Mouse (Mus musculus) midbrain, postnatal 0 days (tissue): ENCODE measurements at regions not wholly inside any gene's neighbourhood (a gene's known extent, or its start where the extent isn't known, plus 50 kb on each side); places are given as distances from the start of the nearest gene placed in this dataset.

ENCODE experiments used
- ATAC-seq: fragments of 200-750 bp; cut with Nextera tagmentation; 2 replicates; pipeline ENCODE4 v1.8.0; 2017; ENCODE audit warnings: moderate number of reproducible peaks, mild to moderate bottlenecking, moderate TSS enrichment, moderate library complexity; ENCODE audit not compliant: low FRiP score
- DNase-seq: peaks from one replicate; pipeline ENCODE4 v3.0.0-alpha.2; 2015; ENCODE audit warnings: low spot score
- H3K27ac ChIP-seq: fragments of 300-500 bp; sonication (generic); 2 replicates; pipeline ENCODE4 v1.5.1; 2014; ENCODE audit warnings: low read depth, mild to moderate bottlenecking, low read length, mixed read lengths
- H3K27me3 ChIP-seq: fragments of 300-500 bp; sonication (generic); 2 replicates; pipeline ENCODE4 v1.6.1; 2014; ENCODE audit warnings: low read length, control low read depth, mixed read lengths; ENCODE audit not compliant: insufficient read depth
- H3K36me3 ChIP-seq: fragments of 300-500 bp; sonication (generic); 2 replicates; pipeline ENCODE4 v1.6.1; 2014; ENCODE audit warnings: low read length, control low read depth, mixed read lengths; ENCODE audit not compliant: insufficient read depth
- H3K4me1 ChIP-seq: fragments of 300-500 bp; sonication (generic); 2 replicates; pipeline ENCODE4 v1.6.1; 2014; ENCODE audit warnings: mild to moderate bottlenecking, control low read depth, antibody characterized with exemption, low read length, mixed read lengths; ENCODE audit not compliant: insufficient read depth
- H3K4me2 ChIP-seq: fragments of 300-500 bp; sonication (generic); 2 replicates; pipeline ENCODE4 v1.6.1; 2014; ENCODE audit warnings: low read depth, mild to moderate bottlenecking, low read length, mixed read lengths; ENCODE audit not compliant: poor library complexity, severe bottlenecking
- H3K4me3 ChIP-seq: fragments of 300-500 bp; sonication (generic); 2 replicates; pipeline ENCODE4 v1.5.1; 2014; ENCODE audit warnings: low read depth, mild to moderate bottlenecking, low read length, moderate library complexity
- H3K9ac ChIP-seq: fragments of 300-500 bp; sonication (generic); replicated peaks from 2 replicates; pipeline ENCODE4 v1.6.1; 2014; ENCODE audit warnings: mild to moderate bottlenecking, low read length, moderate library complexity, mixed read lengths; ENCODE audit not compliant: poor library complexity, severe bottlenecking
- H3K9me3 ChIP-seq: fragments of 300-500 bp; sonication (generic); 2 replicates; pipeline ENCODE4 v1.6.1; 2016; ENCODE audit warnings: low read length, control low read depth
- CTCF ChIP-seq: IDR thresholded peaks from 2 replicates; pipeline ENCODE4 v1.5.1; 2016; ENCODE audit warnings: antibody characterized with exemption, mild to moderate bottlenecking
- WGBS: fragments of 180-500 bp; shearing (Covaris S2); extraction: QIAGEN DNeasy Blood & Tissue Kit; methylation state at CpG from one replicate; pipeline ENCODE4 v1.1.7; 2014; 5-methylcytosine and 5-hydroxymethylcytosine counted together

DNA sequence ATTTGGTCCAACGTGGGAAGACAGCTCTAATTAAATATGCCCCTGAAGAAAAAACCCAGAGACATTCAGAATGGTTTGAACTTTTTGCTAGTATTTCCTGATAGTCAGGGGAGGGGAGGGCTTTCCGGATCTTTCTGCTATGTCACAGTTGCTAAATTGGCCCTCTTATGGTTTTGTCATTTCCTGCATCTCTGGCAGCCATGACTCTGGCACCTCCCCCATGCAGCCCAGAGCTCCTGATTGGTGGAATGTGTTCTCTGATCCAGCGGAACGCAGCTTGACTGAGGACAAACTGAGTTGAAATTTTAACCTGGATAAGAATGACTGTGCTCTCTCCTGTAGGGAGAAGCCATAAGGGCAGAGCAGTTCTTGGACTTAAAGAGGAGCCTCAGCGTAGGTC is 150.4 kb upstream of the Emcn start:
- ATAC-seq (no peak), DNase-seq (no peak)
- Histone ChIP-seq H3K4me2 (no peak overlapping the region), H3K36me3 (no peaks in the 10 kb centered on the region), H3K27ac (no peak overlapping the region), H3K9me3 (no peaks in the 10 kb centered on the region), H3K4me3 (no peak overlapping the region), H3K9ac (no peak overlapping the region), H3K4me1 (no peaks in the 10 kb centered on the region), H3K27me3 (no peaks in the 10 kb centered on the region)
- 86% methylated on average over 5 of the region's 5 CpGs for WGBS
- TF ChIP-seq CTCF = no peak

DNA sequence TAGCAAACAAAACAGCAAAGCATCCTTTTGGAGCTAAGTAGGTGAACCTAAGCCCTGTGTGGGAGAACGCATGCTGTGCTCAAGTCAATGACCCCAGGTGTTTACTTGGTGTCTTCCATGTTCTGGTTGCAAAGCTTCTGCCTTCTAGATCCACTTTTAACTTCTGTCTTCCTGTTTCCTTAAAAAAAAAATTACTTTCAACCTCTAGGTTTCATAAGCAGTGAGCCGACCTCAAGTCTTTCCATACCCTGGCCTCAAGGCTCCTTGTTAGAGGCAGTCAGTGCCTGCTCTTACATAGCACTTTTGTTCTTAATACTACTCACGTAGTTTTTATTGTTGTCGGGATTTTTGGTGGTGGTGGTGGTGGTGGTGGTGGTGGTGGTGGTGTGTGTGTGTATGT is 149.9 kb upstream of the Emcn start:
- no peak overlapping the region for H3K9ac ChIP-seq
- H3K9me3 ChIP-seq = no peaks in the 10 kb centered on the region
- H3K4me1 ChIP-seq = no peaks in the 10 kb centered on the region
- no peak for TF ChIP-seq CTCF
- no peak overlapping the region for H3K4me2 ChIP-seq
- H3K27ac ChIP-seq = no peak overlapping the region
- no peaks in the 10 kb centered on the region for H3K27me3 ChIP-seq
- no peak overlapping the region for H3K4me3 ChIP-seq
- ATAC-seq (no peak), DNase-seq (no peak)
- no peaks in the 10 kb centered on the region for H3K36me3 ChIP-seq
- WGBS = 84% methylated on average over 4 of the region's 4 CpGs

DNA sequence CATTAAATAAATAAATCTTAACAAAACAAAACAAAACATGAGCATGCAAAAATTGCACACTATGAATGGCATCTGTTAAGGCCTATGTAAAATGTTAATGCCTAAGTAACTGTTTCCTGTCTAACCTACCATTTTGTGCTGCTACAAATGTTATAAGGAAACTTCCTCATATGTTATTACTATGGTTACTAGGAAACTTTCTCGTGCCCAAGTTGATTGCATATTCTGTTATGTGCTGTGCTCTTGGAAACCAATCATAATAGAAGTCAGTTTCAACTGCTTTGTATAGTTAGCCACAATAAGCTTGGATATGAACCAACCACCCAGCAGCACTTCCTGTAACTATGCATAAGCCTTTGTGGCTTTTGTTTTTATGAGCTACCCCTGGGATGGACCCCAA is 147.0 kb upstream of the Emcn start:
- H3K27me3 ChIP-seq = no peaks in the 10 kb centered on the region
- no peak for DNase-seq
- H3K4me1 ChIP-seq = no peaks in the 10 kb centered on the region
- 74% methylated on average over 1 of the region's 1 CpGs for WGBS
- H3K4me3 ChIP-seq = no peak overlapping the region
- H3K4me2 ChIP-seq = no peak overlapping the region
- no peak for ATAC-seq
- H3K9me3 ChIP-seq = no peaks in the 10 kb centered on the region
- TF ChIP-seq CTCF = no peak
- no peaks in the 10 kb centered on the region for H3K36me3 ChIP-seq
- H3K27ac ChIP-seq = no peak overlapping the region
- no peak overlapping the region for H3K9ac ChIP-seq

DNA sequence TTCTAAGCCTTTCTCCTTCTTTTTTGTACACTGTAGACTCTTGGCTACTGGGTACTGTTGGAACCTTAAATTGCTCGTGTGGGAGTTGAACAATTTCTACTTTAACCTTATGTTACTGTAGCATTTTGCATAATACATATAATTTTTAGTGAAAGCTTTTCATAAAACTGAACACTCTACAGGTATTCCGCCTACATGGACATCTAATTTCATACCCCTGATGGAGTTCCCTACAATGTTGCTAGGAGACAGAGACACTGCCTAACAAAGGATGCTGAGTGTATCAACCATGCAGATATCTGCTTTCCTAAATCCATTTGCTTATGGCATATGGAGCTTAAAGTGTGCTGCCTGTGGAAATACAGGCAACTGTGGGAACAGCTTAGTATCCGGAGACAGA is 129.2 kb upstream of the Emcn start:
- no peak overlapping the region for H3K9ac ChIP-seq
- no peaks in the 10 kb centered on the region for H3K36me3 ChIP-seq
- ATAC-seq (no peak), DNase-seq (peak; percentile 54)
- H3K27me3 ChIP-seq = no peaks in the 10 kb centered on the region
- no peak overlapping the region for H3K4me2 ChIP-seq
- 49% methylated on average over 3 of the region's 3 CpGs for WGBS
- TF ChIP-seq CTCF = no peak
- no peaks in the 10 kb centered on the region for H3K4me1 ChIP-seq
- H3K9me3 ChIP-seq = no peaks in the 10 kb centered on the region
- no peak overlapping the region for H3K4me3 ChIP-seq
- no peak overlapping the region for H3K27ac ChIP-seq

DNA sequence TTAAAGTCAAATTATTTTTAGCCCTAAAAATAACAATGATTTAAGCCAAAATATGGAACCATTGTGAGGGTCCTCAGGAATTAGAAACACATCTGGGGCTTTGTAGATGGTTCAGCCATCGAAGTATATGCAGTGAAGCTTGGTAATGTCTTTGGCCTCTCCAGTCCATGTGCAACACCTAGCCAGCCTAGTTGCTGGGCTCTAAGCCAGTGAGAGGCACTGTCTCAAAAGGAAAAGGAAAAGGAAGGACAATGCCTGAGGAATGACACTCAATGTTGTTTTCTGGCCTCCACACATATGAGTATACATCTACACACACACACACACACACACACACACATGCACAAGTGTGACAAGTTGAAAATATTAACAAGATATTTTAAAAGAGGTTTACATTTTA is 124.8 kb upstream of the Emcn start:
- 86% methylated on average over 1 of the region's 1 CpGs for WGBS
- Histone ChIP-seq H3K36me3 (no peaks in the 10 kb centered on the region), H3K27ac (no peak overlapping the region), H3K27me3 (no peaks in the 10 kb centered on the region), H3K4me3 (no peak overlapping the region), H3K4me2 (no peak overlapping the region), H3K9me3 (no peaks in the 10 kb centered on the region), H3K9ac (no peak overlapping the region), H3K4me1 (no peaks in the 10 kb centered on the region)
- ATAC-seq (no peak), DNase-seq (no peak)
- no peak for TF ChIP-seq CTCF

DNA sequence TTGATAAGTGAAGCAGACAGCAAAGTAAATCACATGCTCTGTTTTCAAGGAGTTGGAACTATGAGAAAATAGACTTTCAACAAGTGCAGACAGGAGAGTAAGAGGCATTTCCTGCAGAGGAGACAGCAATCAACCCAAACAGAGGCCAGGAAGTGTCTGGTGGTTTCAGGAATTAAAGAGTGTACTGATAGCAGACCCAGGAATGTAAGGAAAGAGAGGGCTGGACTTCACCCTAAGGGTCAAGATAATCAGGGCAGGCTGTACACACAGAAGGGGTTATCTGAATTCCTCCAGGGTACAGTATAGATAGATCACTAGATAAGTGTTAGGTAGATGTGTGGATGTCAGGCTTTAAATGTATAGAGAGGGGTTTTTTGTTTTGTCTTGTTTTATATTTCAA is 123.6 kb upstream of the Emcn start:
- H3K27me3 ChIP-seq = no peaks in the 10 kb centered on the region
- ATAC-seq (no peak), DNase-seq (no peak)
- no peak overlapping the region for H3K4me2 ChIP-seq
- TF ChIP-seq CTCF = no peak
- no peaks in the 10 kb centered on the region for H3K4me1 ChIP-seq
- H3K4me3 ChIP-seq = no peak overlapping the region
- no peak overlapping the region for H3K9ac ChIP-seq
- H3K9me3 ChIP-seq = no peaks in the 10 kb centered on the region
- no peak overlapping the region for H3K27ac ChIP-seq
- no peaks in the 10 kb centered on the region for H3K36me3 ChIP-seq

DNA sequence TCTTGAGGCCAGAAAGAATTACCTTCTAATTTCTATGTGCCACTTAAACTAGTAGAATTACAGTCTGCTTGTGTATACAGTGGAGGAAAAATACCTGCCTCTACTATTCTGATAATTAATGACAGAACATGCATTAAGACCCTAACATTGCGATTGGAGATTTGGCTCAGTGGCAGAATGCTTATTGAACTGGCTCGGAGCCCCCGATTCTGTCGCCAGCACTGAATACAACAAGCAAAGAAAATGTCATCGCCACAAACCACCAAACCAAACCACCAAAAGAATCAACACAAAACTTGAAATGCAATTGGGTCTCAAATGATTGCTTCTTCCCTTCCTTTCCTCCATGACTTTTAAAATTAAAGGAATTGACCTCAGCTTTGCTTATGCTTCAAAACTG is 122.9 kb upstream of the Emcn start:
- H3K9ac ChIP-seq = no peak overlapping the region
- WGBS = 98% methylated on average over 5 of the region's 5 CpGs
- no peak overlapping the region for H3K4me3 ChIP-seq
- no peaks in the 10 kb centered on the region for H3K27me3 ChIP-seq
- H3K4me1 ChIP-seq = no peaks in the 10 kb centered on the region
- no peak for TF ChIP-seq CTCF
- DNase-seq (no peak), ATAC-seq (no peak)
- H3K27ac ChIP-seq = no peak overlapping the region
- H3K36me3 ChIP-seq = no peaks in the 10 kb centered on the region
- H3K9me3 ChIP-seq = no peaks in the 10 kb centered on the region
- H3K4me2 ChIP-seq = no peak overlapping the region
